Mouse (Mus musculus) left cerebral cortex, adult 9 months (tissue): ENCODE measurements around the gene Abcb1a.

Experiments used
- DNase-seq, 2 experiments: peaks; one replicate each; pipeline ENCODE4 v3.0.0; 2022; ENCODE audit warnings: low spot score in 2 of 2

The Abcb1a gene

GRCm38 (mm10) chr5:8659911-8660737 lies at the start of gene Abcb1a:
Abcb1a (plus strand) TSS chr5:8660077.
- no peak for DNase-seq

DNA sequence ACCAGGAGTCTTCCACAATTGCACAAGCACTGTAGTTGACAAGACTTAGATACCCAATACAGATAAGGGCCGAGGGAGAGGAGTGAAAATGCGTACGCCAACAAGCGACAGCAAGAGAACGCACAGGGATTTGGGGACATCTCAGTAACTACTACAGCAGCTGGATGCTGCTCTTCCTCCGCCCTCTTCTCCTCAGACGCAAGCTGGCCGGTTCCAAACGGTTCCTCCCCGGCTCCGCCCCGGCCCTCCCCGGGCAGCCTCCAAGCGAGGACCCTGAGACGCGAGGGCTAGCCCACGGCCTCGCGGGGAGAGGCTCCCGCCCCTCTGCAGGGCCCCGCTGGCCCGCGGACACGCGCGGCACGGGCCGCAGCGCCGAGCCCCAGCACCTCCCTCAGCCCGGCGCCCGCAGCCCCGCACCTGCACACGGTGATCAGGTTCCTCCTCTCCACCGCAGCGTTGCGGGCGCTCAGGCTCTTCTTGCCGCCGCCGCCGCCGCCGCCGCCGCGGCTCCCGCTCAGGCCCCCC lies 37.7 kb upstream of the Abcb1a start:
- DNase-seq, result peak; percentile 30 to 67

DNA sequence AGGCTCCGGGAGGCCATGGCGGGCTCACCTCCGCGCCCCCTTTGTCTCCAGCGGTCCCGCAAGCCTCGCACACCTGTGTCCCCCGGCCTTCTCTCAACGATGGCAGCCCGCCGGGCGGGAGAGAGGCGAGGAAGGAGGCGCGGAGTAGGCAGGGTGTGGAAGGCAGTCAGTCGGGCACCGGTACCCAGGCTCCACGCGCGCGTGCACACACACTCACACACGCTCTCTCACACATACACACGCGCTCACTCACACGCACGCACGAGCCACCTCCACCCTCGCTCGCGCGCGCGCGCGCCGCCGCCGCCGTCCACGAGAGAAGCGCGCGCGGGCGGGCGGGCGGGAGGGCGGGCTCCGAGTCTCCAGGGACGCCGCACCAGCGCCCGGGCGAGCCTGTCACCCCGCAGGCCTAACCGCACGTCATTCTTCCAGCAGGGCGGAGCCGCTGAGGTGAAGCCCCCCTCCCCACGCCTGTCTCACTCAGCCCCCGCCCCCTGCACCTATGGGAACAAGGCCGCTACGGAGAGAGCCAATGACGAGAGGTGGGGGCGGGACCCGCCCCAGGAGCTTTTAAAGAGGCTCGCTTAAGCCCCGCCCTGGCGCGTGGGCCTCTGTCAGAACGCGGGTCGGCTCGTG lies 37.2 kb upstream of the Abcb1a start, which contains the start of gene Rundc3b:
Rundc3b (minus strand) TSS at position 357 of the 636 bp plus-strand sequence.
- peak; percentile 77 to 93 for DNase-seq

GRCm38 (mm10) chr5:8632901-8633300 lies 27.0 kb upstream of the Abcb1a start:
- DNase-seq, result no peak

DNA sequence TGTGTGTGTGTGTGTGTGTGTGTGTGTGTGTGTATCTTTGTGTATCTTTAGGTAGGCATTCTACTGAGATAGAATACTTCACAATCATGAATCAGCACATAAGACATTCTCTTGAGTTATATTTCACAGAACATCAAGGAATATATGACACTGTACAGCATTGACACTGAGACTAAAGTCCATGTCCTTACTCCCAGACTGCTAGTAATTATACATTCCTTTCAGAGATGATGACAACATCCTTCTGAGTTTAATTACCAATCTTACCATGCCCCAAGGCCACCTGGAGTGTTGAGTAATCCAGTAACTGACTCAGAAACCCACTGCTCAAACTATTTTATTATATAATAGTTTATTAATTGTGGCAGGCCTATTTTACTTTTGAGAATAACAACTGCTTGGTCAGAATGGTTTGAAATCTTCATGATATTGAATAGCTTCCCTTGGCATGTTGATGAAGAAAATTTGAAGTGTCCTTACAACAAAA lies 25.3 kb upstream of the Abcb1a start:
- DNase-seq, result no peak

- no peak for DNase-seq
Observed at GRCm38 (mm10) chr5:8648300-8648699, 11.6 kb upstream of the Abcb1a start.

DNA sequence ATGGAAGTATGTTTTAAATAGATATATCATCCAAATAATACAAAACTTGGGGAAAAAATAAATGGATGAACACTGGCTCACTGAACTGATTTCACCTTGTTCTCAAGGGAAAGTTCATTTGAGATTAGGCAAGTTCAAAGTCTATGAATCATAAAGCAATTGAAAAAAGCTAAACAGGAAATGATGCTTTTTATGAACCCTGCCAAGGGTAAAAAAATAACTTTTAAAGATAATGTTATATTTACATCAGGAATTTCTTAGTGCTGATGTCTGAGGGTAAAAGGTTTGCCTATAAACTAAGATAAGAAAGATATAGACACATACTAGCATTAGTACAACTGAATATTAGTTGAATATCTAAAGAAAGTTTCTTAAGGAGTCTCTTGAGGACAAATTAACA lies 11.1 kb upstream of the Abcb1a start:
- DNase-seq, result no peak

DNA sequence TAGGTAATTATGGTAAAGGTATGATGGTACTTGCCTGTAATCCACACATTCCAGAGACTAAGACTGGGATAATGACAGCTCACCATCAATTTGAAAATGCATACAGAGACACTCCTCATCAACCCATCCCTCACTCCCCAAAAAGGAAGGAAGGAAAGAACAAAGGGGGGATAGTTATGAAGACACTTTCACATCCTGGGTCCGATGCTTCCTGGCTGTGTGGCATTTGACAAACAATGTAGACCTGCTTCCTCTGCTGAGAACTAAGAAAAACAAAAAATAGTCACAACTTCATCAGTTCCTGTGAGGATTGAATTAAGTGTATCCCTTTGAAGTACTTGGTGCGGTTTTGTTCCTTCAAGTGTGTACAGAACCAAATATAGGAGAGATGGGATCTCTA lies 7.8 kb upstream of the Abcb1a start:
- DNase-seq, result no peak

GRCm38 (mm10) chr5:8660738-8661151 lies 868 bp downstream of the Abcb1a start:
- DNase-seq, result no peak

DNA sequence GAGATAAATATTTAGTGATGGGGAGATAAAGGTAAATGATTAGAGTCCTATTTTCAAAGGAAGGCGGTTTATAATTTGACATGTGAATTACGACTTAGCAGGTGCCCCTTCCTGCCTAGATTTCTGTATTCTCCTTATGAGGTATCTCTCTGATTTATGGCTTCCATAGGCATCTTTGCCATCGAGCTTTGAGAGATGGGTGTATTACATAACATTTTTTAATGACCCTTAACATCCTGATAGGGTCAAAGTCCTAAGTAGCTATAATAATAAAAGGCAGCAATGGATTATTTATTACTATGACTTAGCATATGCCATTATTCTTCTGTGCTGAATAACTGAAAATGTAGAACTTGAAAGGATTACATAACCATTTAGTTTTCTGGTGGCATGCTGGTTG lies 4.8 kb downstream of the Abcb1a start:
- DNase-seq, result no peak

- DNase-seq, result no peak
Observed at GRCm38 (mm10) chr5:8667758-8668474, 8.0 kb downstream of the Abcb1a start.

DNA sequence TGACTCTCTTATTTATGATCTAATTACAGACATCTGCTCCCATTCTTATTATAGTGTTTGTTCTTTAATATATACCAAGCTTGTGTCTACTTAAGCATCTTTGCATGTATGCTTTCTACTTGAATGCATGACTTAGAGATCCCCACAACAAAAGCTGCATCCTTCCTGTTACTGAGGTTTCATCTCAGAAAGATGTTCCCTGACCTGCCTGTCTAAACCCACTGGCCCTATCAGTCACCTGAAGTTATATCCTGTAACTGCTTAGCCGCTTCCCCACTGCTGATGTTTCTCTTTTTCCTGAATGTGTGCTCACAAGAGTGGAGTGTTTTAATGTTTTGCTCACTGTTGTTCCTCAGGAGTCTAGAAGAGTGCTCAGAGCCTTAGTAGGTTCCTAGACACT lies 9.7 kb downstream of the Abcb1a start:
- DNase-seq, result no peak

GRCm38 (mm10) chr5:8675262-8675951 lies 15.5 kb downstream of the Abcb1a start:
- no peak for DNase-seq

GRCm38 (mm10) chr5:8675952-8676262 lies 16.0 kb downstream of the Abcb1a start:
- DNase-seq, result no peak

- DNase-seq, result no peak
Observed at GRCm38 (mm10) chr5:8681166-8681565, 21.3 kb downstream of the Abcb1a start.

GRCm38 (mm10) chr5:8683686-8684085 lies 23.8 kb downstream of the Abcb1a start:
- no peak for DNase-seq

- no peak for DNase-seq
Observed at GRCm38 (mm10) chr5:8686071-8686470, 26.2 kb downstream of the Abcb1a start.

GRCm38 (mm10) chr5:8687550-8687949 lies 27.7 kb downstream of the Abcb1a start:
- DNase-seq, result no peak

DNA sequence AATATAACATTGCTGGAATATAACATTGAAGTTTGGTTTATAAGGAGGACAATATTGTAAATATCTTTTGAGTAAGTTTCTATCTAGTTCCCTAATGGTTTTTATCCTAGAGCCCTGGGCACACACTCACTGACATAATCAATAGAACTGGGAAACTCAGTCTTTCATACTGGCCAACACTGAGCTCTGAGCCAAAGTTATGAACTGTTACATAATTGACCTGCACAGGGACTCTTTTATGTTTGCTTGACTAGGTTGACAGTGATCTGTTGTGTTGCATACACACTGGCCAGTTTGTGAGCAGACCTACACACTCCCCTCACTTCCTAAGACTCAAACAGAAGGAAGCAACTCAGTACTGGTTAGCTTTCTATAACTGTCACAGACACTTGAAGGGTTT lies 56.2 kb downstream of the Abcb1a start:
- DNase-seq, result no peak

DNA sequence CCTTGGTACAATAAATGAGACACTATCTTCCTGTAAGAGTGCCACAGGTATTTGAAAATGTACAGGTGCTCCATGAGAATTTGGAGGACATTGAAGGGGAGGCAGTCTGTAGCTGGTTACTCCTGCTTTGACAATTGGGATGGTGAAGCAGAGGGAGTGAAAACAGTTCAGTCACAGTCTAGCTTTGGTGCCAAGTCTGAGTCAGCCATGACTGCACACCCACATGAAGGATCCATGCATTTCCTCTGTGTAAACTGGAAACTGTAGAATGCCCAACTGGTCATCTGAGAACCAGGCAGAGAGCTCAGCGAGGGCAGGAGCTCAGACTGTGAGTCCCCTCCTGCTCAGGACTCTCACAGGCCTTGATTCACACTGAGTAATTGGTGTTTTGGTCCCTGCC lies 59.7 kb downstream of the Abcb1a start:
- peak in 1 of 2 experiments; percentile 14 for DNase-seq

GRCm38 (mm10) chr5:8722224-8722623 lies 62.3 kb downstream of the Abcb1a start:
- no peak for DNase-seq

- DNase-seq, result no peak
Observed at GRCm38 (mm10) chr5:8722867-8723266, 63.0 kb downstream of the Abcb1a start.
